Comparison of ENCODE assay signal across 25 mouse cellular contexts in the genomic region with DNA sequence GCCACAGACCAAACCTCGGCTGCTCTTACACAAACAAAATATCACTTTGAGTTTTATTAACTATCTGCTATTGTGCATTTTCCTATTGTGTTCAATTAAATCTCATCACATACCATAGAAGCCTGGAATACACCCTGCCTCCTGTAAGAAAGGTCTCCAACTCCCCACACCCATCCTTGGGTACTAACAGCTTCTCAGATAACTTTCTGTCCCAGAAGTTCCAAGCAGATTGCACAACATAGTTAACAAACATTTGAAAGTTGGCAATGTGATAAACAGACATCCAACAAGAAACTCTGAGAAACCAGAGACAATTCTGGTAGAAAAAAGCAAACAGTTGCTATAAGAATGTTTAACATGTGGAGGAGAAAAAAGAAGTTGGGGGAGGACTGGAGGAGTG. TPM values are rescaled to one million over a fixed set of nuclear protein-coding genes. Genes with fewer than 3 reads are reported as not detected.
"Had no signal": no experiment of that assay in that cellular context is flagged by ENCODE, and none has a peak within 500 bp of the region (broad histone marks: within the 10 kb centered on the region; RNA-seq: fewer than 3 reads in every experiment).

No protein-coding gene starts in this region.

- H3K9me3 ChIP-seq: limb, embryonic 15.5 days; midbrain, embryonic 10.5 days; neural tube, embryonic 15.5 days; stomach, embryonic 15.5 days had no signal

- DNase-seq: kidney, adult 11 months; kidney, adult 9 months; kidney, postnatal 36 days; layer of hippocampus, adult 9-11 months; layer of hippocampus, postnatal 36 days; lung, adult 18-20 months; midbrain, embryonic 14.5 days; right cerebral cortex, adult 18-20 months; right cerebral cortex, postnatal 25 days; thymus, postnatal 36 days had no signal

- H3K36me3 ChIP-seq: limb, embryonic 15.5 days; midbrain, embryonic 10.5 days; neural tube, embryonic 15.5 days; stomach, embryonic 15.5 days had no signal

- H3K27ac ChIP-seq: kidney, postnatal 0 days; limb, embryonic 15.5 days; midbrain, embryonic 10.5 days; neural tube, embryonic 15.5 days; stomach, embryonic 15.5 days had no signal

- H3K4me1 ChIP-seq: midbrain, embryonic 10.5 days; neural tube, embryonic 15.5 days; stomach, embryonic 15.5 days had no signal

- H3K4me3 ChIP-seq: limb, embryonic 15.5 days; midbrain, embryonic 10.5 days; myocyte; neural tube, embryonic 15.5 days; stomach, embryonic 15.5 days had no signal

- H3K9ac ChIP-seq: limb, embryonic 15.5 days; neural tube, embryonic 15.5 days; stomach, embryonic 15.5 days had no signal

- H3K4me2 ChIP-seq: limb, embryonic 15.5 days; neural tube, embryonic 15.5 days; stomach, embryonic 15.5 days had no signal

- H3K27me3 ChIP-seq: limb, embryonic 15.5 days; neural tube, embryonic 15.5 days; stomach, embryonic 15.5 days had no signal

RNA-seq across cellular contexts. Expression of a gene that starts 0.7 kb away (rescaled TPM):
- total RNA-seq: layer of hippocampus, adult 18-20 months; layer of hippocampus, postnatal 36 days; left cerebral cortex, adult 8-10 months; left cerebral cortex, postnatal 25 days had no signal
- polyA plus RNA-seq: intestine, embryonic 14.5 days; kidney, postnatal 0 days; limb, embryonic 11.5 days; limb, embryonic 15.5 days; lung, embryonic 16.5 days; midbrain, embryonic 10.5 days; midbrain, embryonic 14.5 days; myocyte; neural tube, embryonic 11.5 days; neural tube, embryonic 15.5 days; testis, adult 2 months had no signal

RNA-seq across cellular contexts. Expression of a gene that starts 12.2 kb away (rescaled TPM):
- total RNA-seq: layer of hippocampus, adult 18-20 months; layer of hippocampus, postnatal 36 days; left cerebral cortex, adult 8-10 months; left cerebral cortex, postnatal 25 days had no signal
- polyA plus RNA-seq: midbrain, embryonic 10.5 days; midbrain, embryonic 14.5 days; myocyte; neural tube, embryonic 11.5 days; testis, adult 2 months had no signal

RNA-seq across cellular contexts. Expression of a gene that starts 57.5 kb away (rescaled TPM):
- total RNA-seq: layer of hippocampus, adult 18-20 months; layer of hippocampus, postnatal 36 days; left cerebral cortex, adult 8-10 months; left cerebral cortex, postnatal 25 days; megakaryocyte progenitor cell, adult 5-6 weeks had no signal
- polyA plus RNA-seq: limb, embryonic 11.5 days; limb, embryonic 15.5 days; lung, embryonic 16.5 days; midbrain, embryonic 10.5 days; midbrain, embryonic 14.5 days; myocyte; neural tube, embryonic 11.5 days; neural tube, embryonic 15.5 days; stomach, embryonic 15.5 days; testis, adult 2 months had no signal
